Mouse (Mus musculus): ENCODE results near the gene Hoxa2.

DNA sequence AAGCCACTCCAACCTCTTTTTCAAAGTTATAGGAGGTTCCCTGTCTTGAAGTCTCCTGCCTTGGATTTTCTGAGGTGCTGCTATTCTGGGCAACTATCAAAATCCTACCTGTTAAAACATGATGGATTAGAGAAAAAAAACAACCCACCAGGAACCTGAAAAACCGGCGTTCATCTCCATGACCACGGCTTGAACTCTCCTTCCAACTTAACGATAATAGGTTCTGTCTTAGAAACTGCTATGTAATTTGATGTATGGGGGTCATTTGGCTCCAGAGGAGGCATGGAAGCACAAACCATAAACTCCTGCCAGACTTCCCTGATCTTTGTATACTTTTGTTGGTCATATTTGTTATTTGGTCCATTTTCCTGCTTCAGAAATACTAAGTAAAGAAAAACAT is 9.0 kb upstream of the Hoxa2 start:
- TF ChIP-seq CTCF (IDR thresholded peaks at IDR 0.05; ENCODE audit: low read depth, low read length): no peak
- TF ChIP-seq GATA1 (IDR thresholded peaks at IDR 0.05; ENCODE audit: borderline replicate concordance, low read length): no peak

Data from G1E (cell line).